Mouse (Mus musculus): Measurements from ENCODE around the gene Grip2.

DNA sequence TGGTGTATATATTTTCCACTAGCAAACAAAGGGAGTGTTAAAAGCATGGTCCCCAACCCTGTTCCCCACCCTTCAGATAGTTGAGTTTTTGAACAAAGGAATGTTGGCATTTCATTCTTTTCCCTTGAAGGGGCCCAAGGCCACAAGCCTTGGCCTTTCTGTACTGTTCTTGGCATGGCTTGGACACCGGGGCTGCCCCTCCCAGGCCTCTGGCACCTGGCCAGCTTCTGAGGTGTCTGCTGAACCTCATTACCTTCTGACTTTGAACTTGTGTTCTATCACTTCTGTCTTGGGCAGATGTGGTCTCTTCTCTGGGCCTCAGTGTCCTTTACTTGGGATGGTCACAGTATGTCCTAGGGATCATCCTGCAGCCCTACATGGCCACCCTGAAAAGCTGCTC, 99.7 kb downstream of the Grip2 start:
- TF ChIP-seq CTCF (IDR thresholded peaks at IDR 0.05; ENCODE audit: insufficient read depth, low read depth, low read length) (no peak), POLR2A (IDR thresholded peaks at IDR 0.05; ENCODE audit: insufficient read depth, low read depth, low read length) (no peak)

Data from olfactory bulb, adult 2 months (tissue).